Mouse (Mus musculus) retina, embryonic 14.5 days (tissue): ENCODE results near the gene Aldh3b2.

Experiments used
- DNase-seq: peaks from one replicate; pipeline ENCODE4 v3.0.0-alpha.2; 2015; ENCODE audit warnings: low spot score

The Aldh3b2 gene

DNA sequence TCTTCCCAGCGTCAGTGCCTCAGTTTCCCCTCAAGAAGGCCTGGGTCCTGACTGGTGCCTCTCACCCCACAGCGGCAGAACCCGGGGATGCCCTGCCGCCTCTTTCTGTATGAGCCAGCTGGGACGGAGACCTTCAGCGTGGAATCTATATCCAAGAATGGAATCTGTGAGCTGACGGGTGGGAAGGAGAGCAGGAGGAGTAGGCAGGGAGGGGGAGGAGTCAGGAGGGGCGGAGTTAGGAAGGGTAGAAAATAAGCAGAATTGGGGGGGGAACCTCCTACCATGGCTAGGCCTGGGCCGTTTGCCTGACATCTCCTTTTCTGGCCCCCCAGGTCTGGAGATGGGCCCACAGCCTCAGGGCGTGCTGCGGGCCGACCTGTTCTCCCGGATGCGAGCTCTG lies 15.9 kb downstream of the Aldh3b2 start:
- DNase-seq, result no peak

DNA sequence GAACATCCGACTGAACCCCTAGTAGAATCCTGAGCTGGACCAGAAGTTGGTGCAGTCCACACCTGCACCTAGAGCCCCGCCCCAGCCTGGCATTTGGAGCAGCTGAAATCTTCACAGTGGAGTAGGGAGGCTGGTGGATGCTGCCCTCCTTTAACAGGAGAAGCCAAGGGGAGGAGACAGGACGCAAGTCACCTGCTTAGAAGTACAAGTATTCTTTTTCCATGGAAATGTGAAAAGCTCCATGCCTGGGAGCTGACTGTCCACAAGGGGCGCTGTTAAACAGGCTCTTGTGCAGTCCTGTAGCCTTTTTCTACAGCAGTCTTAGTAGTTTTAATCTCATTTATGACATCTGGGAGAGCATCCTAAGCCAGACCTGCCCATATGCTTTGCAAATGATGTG lies 16.6 kb downstream of the Aldh3b2 start:
- DNase-seq, result peak; percentile 33

DNA sequence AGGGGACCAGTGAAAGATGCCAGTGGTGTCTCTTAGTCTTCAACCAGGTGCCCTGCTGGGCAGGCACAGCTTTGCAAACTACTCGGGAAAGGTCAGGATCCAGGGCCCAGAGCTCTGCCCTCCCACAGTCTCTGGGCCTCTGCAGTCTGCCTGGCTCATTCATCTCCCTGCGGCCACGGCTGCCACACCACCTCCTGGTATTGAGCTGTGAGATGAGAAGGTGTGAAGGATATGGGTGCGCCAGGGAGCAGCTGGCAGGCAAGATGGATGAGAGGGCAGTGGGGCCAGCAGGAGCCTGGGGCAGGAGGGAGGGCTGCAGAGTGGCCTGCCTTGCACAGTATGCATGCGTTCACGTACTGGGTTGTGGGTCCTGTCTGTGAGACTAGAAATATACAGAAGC lies 18.7 kb downstream of the Aldh3b2 start:
- DNase-seq, result no peak

DNA sequence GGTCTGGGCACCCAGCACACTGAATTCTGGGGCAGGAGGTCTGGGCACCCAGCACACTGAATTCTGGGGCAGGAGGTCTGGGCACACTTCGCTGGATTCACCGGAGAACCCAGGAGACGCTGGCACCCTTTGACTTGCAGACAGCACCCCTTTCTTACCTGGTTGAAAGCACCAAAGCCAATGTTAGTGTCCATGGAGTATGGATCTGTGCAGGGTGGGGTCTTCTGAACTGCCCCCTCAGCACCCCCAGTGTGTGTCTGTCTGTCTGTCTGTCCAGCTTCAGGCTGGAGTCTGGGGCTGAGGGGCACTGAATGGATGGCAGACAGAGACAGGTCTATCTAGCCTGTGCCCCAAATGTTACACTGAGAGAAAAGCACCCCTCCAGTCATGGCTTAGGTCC lies 19.4 kb downstream of the Aldh3b2 start:
- no peak for DNase-seq

DNA sequence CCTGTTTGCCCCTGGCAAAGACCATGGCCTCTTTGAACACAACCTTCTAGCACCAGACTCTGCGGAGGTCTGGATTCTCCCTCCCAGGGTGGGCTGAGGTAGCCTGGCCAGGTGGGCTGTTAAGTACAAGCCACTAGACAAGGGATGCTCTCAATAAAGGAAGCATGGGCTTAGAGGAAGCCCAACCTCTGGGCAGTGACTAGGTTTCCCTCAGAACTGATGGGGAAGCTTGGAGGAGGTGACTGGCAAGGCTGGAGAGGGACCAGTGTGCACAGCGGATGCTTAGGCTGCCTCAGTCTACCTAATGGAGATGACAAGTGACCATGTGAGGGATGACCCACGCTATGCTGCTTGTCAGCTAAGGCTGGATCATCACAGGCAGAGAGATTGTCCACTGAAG lies 19.8 kb downstream of the Aldh3b2 start:
- no peak for DNase-seq

DNA sequence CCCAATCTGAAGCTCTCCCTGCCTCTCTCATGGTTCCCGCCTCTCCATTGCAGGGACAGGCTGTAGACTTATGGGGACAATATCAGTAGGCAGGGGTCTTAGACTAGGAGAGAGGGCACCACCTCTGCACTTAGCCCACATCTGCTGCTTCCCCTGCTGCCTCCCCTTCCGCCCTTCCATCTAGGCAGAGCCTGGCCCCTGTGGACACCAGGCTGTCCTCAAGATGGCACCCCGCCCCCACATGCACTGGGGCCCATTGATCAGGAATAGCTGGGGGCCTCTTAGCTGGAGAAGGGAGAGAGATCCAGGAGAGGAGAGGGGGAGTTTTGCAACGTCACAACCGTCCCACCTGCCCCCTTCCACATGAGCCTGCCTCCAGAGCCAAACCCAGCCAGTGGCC lies 20.3 kb downstream of the Aldh3b2 start, which contains the start of gene Tbx10:
TSS of gene Tbx10 (plus strand) at position 337 of the 400 bp plus-strand sequence.
- DNase-seq, result no peak

DNA sequence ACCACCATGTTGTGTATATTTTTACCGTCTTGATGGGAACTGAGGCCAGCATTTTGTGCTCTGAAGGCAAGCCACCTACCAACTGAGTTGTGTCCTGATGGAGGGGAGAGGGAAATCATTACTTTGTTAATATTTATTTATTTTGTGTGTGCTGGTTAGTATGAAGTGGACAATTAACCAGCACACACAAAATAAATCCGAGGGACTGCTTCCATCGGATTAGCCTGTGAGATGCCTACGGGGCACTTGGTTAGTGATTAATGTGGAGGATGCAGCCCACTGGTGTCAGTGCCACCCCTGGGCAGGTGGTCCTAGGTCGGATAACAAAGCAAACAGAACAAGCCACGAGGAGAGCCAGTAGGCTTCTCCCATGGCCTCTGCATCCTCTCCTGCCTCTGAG lies 22.8 kb downstream of the Aldh3b2 start:
- no peak for DNase-seq

DNA sequence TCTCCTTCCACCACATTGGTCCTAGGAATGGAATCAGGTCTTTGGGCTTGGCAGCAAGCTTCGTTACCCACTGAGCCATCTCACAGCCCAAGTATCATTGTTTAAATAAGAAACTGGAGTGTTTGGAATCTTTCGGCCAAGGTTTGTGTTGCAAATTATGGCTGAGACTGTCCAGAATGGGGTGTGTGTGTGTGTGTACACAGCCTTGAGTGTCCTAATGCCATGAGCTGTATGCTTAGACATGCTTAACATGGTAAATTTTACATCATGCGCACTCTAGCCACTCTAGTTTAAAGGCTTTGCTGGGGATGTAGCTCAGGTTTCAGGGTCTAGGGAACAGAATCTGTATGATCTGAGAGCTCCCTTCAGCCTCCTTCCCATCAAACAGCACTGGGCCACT lies 23.4 kb downstream of the Aldh3b2 start:
- no peak for DNase-seq

DNA sequence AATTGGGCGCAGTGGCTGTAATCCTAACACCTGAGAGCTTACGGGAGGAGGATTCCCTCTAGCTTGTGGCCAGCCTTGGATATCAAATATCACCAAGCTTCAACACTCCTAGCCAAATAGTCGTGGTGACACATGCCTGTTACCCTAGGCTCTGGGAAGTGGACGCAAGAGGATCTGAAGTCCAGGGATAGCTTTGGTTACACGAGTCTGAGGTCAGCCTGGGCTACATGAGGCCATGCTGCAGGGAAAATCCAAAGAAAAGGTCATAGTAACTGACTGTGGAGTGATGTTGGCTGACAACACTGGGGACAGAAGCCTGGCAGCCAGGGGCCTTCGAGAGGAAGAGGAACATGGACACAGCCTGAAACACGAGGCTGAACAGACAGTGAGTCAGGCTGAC lies 24.0 kb downstream of the Aldh3b2 start:
- DNase-seq, result no peak

DNA sequence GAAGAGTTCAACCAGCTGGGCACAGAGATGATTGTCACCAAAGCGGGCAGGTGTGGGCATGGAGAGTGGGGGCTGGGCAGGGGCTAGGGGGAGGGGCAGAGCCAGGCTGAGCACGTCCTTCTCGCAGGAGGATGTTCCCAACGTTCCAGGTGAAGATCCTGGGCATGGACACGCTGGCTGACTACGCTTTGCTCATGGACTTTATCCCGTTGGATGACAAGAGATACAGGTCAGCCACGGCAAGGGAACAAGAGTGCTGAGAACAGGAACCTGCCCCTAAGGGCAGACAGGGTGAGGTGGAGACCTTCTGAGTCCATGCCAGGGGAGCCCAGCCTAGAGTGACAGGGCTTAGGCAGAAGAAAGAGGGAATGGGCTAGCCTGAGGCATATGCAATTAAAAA lies 24.6 kb downstream of the Aldh3b2 start:
- no peak for DNase-seq

DNA sequence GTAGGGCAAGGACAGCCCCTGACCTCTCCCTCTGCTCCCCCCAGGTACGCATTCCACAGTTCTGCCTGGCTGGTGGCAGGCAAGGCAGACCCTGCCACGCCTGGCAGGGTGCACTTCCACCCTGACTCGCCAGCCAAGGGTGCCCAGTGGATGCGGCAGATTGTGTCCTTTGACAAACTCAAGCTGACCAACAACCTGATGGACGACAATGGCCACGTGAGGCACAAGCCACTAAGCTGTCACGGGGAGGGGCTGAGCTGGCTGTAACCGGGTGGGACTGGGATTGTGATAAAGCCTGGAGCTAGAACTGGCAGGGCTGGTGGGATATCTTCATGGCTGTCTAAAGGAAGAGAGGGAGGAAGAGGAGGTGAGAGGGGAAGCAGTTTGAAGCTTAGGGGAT lies 25.1 kb downstream of the Aldh3b2 start:
- DNase-seq, result no peak

DNA sequence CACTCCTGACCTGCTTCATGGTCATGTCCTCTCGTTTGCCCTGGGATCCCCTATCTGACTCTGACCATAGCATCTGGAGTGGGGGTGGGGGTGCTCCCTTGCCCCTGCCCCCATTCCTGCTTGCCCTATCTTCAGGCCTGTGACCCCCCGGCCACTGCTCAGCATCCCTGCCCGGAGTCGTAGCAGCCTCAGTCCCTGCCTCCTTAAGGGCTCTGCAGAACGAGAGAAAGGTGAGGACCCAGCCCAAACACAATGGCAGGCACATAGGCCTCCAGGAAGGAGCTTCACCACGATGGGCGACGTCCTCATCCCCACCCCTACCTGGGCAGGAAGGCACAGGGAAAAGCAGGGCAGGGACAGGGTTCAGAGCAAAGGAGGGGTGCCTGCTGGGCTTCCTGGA lies 26.2 kb downstream of the Aldh3b2 start:
- DNase-seq, result no peak

DNA sequence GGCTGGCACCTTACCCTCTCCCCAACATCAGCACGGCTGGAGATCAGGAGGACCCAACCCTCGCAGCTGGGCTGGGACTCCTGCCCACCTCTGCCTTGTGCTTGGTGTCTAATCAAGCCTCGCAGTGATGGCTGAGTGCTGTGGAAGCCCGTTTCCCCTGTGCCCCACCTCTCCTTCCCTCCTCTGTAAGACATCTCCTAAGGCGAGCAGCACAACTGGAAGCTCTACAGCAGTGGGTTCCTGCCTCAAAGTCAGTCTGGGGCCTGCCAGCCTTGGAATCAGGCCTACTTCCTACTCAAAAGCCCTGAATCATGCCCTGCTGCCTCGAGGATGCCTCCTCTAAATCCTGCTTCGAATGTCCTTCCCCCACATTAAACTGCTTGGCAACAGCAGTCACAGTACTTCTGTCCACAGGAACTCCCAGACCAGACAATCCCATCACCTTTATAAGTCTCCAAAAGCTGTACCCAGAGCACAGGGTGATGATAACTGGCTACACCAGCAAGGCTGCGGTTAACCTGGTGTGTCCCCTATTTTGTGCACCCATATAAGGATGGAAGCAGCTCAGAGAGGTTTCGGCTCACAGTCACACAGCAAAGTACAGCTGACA lies 27.1 kb downstream of the Aldh3b2 start:
- DNase-seq, result no peak

DNA sequence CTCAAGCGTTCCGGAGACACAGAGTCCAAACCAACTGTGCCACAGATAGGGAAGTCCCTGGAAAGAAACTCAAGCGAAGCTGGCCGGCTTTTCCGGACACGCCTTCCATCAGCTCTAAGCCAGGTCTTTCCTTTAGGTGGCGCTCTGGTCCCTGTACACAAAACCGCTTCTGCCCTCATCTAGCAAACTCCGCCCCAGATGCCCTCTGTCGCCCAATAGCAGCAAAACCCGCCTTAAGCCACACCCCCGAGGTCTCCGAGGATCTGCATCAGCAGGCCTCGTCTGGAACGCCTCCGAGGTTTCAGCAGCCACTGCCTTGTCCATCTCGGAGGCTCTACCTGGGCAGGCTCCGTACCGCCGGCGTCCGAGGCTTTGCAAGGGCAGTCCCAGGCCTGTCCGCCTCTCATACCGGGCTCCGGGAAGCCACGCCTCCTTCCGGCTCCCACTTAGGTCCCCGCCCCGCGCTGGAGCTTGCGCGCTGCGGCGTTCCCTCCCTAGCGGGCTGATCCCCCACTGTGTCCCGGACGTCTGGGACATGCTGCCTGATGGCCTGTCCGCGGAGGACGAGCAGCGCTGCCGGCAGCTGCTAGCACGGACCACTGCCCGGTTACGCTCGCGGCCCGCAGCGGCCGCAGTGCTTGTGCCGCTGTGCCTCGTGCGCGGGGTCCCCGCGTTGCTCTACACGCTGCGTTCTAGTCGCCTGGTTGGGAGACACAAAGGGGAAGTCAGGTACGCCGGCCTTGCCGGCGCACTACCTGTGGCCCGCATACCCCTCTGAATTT lies 28.2 kb downstream of the Aldh3b2 start, which contains the start of the genes Nudt8 and Gm49405:
TSS of gene Nudt8 (plus strand) at position 462 of the 782 bp plus-strand sequence.
TSS of gene Gm49405 (plus strand) at position 508 of the 782 bp plus-strand sequence.
- DNase-seq, result peak; percentile 98

DNA sequence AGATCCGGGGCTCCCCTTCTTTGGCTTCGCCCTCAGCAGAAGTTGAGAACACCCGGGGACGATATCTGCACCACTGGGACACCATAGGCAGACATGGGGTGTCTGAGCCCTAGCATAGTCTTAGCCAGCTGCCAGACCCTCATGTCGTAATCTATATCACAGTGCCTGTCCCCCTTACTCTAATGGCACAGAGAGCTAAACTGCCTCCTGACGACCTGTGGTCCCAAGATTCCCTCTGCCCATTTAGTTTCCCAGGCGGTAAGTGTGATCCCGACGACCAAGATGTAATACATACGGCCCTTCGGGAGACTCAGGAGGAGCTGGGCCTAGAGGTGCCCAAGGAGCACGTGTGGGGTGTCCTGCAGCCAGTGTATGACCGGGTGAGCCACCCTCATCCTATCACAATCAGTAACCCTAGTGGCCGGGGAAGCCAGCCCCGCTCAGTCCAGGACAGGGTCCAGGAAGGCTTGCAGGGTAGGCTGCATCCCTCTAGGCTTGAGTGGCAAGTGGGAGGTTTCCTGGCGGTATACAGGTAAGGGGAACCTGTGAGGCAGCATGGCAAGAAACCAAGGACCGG lies 28.9 kb downstream of the Aldh3b2 start:
- no peak for DNase-seq

DNA sequence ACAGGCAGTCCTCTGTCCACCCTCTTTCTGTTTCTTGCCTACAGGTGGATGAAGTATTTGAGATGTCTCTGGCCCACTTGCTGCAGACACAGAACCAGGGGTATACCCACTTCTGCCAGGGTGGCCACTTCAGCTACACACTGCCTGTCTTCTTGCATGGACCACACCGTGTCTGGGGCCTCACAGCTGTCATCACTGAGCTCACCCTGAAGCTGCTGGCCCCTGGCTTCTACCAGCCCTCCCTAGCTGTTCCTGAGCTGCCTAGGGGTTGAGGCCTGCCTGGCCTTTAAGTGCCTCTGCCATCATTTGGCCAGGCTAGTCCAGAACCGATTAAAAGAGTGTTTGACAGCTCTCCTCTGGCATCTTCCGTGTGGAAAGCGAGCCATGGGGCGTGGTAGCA lies 29.6 kb downstream of the Aldh3b2 start:
- no peak for DNase-seq

DNA sequence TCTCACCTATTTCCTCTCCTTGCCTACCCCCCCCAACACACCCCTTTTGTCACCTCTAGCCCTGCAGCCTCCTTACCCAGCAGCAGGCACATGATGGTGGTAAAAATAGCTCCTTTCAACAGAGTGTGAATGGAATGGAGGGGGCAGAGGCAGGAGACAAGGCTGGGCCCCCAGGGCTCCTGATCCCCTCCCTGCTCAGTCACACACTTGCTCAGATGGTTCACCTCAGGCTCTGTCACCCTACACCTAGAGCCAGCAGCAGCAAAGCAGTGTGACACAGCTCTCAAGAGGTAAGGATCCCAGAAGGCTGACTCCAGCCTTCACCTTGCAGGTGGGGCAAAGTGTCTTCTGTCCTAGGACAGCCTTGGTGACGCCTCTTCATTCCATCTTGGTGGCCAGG lies 31.0 kb downstream of the Aldh3b2 start, which contains the start of gene Doc2g:
TSS of gene Doc2g (plus strand) at position 202 of the 400 bp plus-strand sequence.
- no peak for DNase-seq

DNA sequence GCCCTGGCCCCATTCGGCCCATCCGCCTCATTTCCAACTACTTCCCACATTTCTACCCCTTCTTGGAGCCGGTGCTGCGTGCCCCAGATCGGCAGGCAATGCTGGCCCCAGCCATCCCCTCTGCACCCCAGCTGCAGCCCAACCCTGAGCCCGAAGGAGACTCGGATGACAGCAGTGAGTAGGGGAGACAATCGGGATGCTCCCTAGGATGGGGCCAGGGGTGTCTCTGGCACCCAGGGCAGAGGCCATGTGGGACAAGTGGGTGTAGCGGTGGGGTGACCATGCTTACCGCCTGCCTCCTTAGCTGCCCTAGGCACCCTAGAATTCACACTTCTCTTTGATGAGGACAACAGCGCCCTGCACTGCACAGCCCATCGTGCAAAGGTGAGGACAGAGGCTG lies 31.5 kb downstream of the Aldh3b2 start:
- no peak for DNase-seq

DNA sequence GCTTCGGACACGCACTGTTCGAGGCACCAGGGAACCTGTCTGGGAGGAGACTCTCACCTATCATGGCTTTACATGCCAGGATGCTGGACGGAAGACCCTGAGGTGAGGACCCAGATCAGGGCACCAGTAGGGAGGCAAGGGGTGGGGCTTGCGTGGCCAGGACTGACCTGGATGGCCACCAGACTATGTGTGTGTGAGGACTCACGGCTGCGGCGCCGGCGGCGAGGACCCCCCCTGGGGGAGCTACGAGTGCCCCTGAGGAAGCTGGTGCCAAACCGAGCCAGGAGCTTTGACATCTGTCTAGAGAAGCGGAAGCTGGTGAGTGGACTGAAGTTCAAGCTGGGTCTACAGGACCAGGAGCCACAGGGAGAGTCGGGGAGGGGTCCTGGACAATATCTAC lies 32.2 kb downstream of the Aldh3b2 start:
- no peak for DNase-seq

DNA sequence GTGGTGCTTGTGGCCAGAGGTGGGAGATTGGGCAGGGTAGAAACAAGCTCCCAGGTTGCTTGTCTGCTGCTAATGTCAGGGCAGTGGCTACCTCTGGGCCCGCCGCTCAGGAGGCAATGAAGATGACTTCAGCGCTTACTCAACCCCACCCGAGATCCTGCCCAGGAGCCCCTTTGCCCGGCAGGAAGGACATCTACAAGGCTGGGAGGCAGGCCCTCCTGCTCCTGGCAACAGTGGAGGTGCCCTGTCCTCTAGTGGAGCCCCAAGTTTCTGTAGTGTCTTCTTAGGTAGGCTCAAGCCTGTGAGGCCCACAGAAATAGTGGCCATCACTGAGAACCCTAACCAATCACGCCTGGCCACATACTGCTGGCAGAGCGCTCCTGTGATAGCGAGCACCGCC lies 33.0 kb downstream of the Aldh3b2 start:
- DNase-seq, result no peak

DNA sequence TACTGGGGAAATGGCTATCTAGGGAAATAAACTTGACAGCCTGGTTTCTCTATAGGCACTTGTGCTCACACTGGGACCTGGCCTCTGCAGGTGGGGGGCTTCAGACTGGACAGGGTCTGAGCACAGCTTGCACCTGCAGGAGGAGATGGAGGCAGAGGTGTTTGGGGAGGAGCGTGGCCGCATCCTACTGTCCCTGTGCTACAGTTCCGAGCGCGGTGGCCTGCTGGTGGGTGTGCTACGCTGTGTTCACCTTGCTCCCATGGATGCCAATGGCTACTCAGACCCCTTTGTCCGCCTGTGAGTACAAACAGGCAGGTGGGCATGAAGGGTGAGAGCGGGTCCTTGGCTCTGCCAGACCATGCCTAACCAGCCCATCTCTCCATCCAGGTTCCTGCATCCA lies 33.8 kb downstream of the Aldh3b2 start:
- no peak for DNase-seq

DNA sequence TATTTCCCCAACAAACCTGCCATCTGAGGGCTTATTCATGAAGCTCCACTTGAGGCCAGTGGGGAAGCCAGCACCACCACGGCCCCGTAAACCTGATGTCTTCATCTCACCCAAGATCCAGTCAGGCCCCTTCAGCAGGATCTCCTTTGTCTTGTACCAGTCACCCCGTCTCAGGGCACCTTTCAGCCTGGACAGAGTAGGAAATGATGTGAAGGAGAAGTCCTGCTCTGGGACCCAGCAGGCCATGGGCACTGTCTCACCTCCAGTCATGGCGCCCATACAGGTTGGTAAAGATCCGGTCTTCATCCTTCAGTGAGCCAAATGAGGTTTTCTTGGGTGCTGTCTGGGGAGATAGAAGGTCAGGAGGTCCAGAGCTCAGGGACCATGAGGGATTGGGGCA lies 39.0 kb downstream of the Aldh3b2 start:
- no peak for DNase-seq

DNA sequence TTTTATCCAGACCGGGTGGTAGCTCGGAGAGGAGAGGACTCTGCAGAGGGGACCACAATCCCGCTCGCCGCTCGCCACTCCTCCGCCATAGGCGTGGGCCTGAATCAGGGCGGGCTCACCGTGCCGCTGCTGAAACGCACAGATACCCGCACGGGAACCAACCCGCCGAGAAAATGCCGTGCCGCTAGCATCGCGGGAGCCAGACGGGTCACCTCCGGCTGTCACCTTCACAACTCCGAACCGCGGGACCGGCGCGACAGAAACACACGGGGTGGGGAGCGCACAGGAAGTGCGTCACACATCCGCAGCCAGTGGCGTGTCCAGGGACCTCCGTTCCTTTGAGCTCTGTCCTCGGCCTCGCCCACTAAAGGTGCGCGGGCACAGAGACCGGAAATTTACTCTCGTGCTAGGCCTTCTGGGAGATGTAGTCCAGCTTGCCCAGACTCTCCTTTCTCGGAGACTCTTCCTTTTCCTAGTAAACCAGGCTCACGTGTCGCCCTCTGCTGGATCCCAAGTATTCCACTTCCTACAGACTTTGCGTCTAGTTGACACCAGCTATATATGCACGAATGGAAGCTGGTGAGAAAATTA lies 40.4 kb downstream of the Aldh3b2 start, which contains the start of gene Ndufv1:
TSS of gene Ndufv1 (minus strand) at position 375 of the 591 bp plus-strand sequence.
- DNase-seq, result peak; percentile 99
